Mouse (Mus musculus) left cerebral cortex, postnatal 10 days (tissue): Measurements from ENCODE around the gene Padi2. TPM values are rescaled to one million over a fixed set of nuclear protein-coding genes. Genes with fewer than 3 reads are reported as not detected.

Experiments used
- DNase-seq, 2 experiments: peaks; one replicate each; pipeline ENCODE4 v3.0.0; 2021 to 2022; ENCODE audit warnings: low spot score in 2 of 2, mixed read lengths in 1 of 2; ENCODE audit errors: extremely low spot score in 1 of 2
- intact Hi-C: fragments of 180-260 bp; cut with DNase I; formaldehyde crosslinking; loops from one replicate; pipeline ENCODE4 v1.15.1; 2025
- total RNA-seq, 2 experiments: library from RNA; stranded (reverse); gene quantifications; 2 replicates each; pipeline ENCODE4 v1.2.3; 2021

The Padi2 gene
- total RNA-seq, 2 experiments from 2014 or later, result 3.3 to 4.9 TPM

GRCm38 (mm10) chr4:140948481-140948880 lies 42.3 kb downstream of the Padi2 start:
- DNase-seq, result no peak
- intact Hi-C loops, result no loop called here

GRCm38 (mm10) chr4:140949052-140949451 lies 42.9 kb downstream of the Padi2 start:
- DNase-seq, result no peak
- intact Hi-C loops, result no loop called here

- intact Hi-C loops, result no loop called here
- DNase-seq, result no peak
Measured at GRCm38 (mm10) chr4:140949616-140950015, 43.5 kb downstream of the Padi2 start.

GRCm38 (mm10) chr4:140950574-140950973 lies 44.4 kb downstream of the Padi2 start:
- no peak for DNase-seq
- intact Hi-C loops, result no loop called here

- DNase-seq, result no peak
- intact Hi-C loops, result no loop called here
Measured at GRCm38 (mm10) chr4:140951861-140952641, 45.9 kb downstream of the Padi2 start.

- no peak for DNase-seq
- intact Hi-C loops, result loop anchor here (5.0 kb wide), 3 partner anchors 50 to 275 kb away; partner anchors contain the start of gene Padi2
Measured at GRCm38 (mm10) chr4:140957131-140957702, 51.1 kb downstream of the Padi2 start.

- intact Hi-C loops, result loop anchor here (5.0 kb wide), 3 partner anchors 50 to 275 kb away; partner anchors contain the start of gene Padi2
- peak; percentile 78 to 79 for DNase-seq
Measured at GRCm38 (mm10) chr4:140957725-140958124, 51.6 kb downstream of the Padi2 start.

GRCm38 (mm10) chr4:140958319-140958718 lies 52.2 kb downstream of the Padi2 start:
- no peak for DNase-seq
- intact Hi-C loops, result loop anchor here (5.0 kb wide), 3 partner anchors 51 to 276 kb away; partner anchors contain the start of gene Padi2

- intact Hi-C loops, result loop anchor here (5.0 kb wide), 3 partner anchors 52 to 277 kb away; partner anchors contain the start of gene Padi2
- no peak for DNase-seq
Measured at GRCm38 (mm10) chr4:140959128-140959679, 53.1 kb downstream of the Padi2 start.

GRCm38 (mm10) chr4:140959715-140960479 lies 53.8 kb downstream of the Padi2 start:
- no peak for DNase-seq
- intact Hi-C loops, result loop anchor here (5.0 kb wide), 3 partner anchors 53 to 278 kb away; partner anchors contain the start of gene Padi2

- peak; percentile 97 to 98 for DNase-seq
- intact Hi-C loops, result no loop called here
Measured at GRCm38 (mm10) chr4:140960781-140961466, 54.8 kb downstream of the Padi2 start, which contains the start of gene Sdhb. Sdhb (plus strand) TSS chr4:140961203.

- intact Hi-C loops, result no loop called here
- no peak for DNase-seq
Measured at GRCm38 (mm10) chr4:140961467-140962206, 55.5 kb downstream of the Padi2 start.

- intact Hi-C loops, result no loop called here
- no peak for DNase-seq
Measured at GRCm38 (mm10) chr4:140962207-140962909, 56.2 kb downstream of the Padi2 start.

- DNase-seq, result peak in 1 of 2 experiments; percentile 44
- intact Hi-C loops, result no loop called here
Measured at GRCm38 (mm10) chr4:140962950-140963349, 56.8 kb downstream of the Padi2 start.

GRCm38 (mm10) chr4:140963941-140964597 lies 57.9 kb downstream of the Padi2 start:
- peak in 1 of 2 experiments; percentile 44 for DNase-seq
- intact Hi-C loops, result loop anchor here (2.0 kb wide), 1 partner anchor 67 kb away; no protein-coding TSS in a partner anchor

- intact Hi-C loops, result loop anchor here (2.0 kb wide), 1 partner anchor 66 kb away; no protein-coding TSS in a partner anchor
- DNase-seq, result peak; percentile 80 to 82
Measured at GRCm38 (mm10) chr4:140964620-140965019, 58.5 kb downstream of the Padi2 start.
